ENCODE assay signal across 7 mouse cellular contexts in the genomic region with DNA sequence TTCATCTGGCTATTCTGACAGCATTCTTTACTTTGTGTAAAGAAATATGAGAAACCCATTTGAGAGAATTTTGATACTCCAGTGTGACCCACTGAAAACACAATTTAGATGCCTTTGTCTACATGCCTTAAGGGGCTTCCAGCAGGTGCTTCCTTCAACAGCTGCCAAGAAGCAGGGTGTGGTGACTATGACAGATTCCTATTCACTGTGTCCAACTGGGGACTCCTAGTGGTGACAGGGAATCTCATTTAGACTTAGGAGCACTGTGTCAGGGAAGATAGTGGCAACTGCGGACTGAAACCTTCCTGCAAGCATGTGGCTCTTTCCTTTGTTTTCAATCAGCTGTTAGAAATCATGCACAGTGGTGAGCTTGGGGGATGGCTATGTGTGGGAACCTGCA. TPM values are rescaled to one million over a fixed set of nuclear protein-coding genes. Genes with fewer than 3 reads are reported as not detected.
DNase-seq lines count a peak whose midpoint lies in the region; ATAC-seq and TF ChIP-seq lines count a peak whose summit lies in the region.

No protein-coding gene starts in this region.

- intact Hi-C loops in left cerebral cortex, adult 2 months (cut with DNase I), result no loop called here

- peak; percentile 51 for TF ChIP-seq CTCF in left cerebral cortex, adult 2 months (IDR thresholded peaks at IDR 0.05)

- H3K4me3 ChIP-seq in left cerebral cortex, adult 2 months, result no peak overlapping the region

- ATAC-seq in erythroid progenitor cell, adult 5-6 weeks (replicated peaks; ENCODE audit: low FRiP score, poor library complexity, severe bottlenecking), result no peak

- no peak for DNase-seq in left cerebral cortex, adult 2 months (ENCODE audit: extremely low spot score in 1 of 2, low spot score in 2 of 2)
- no peak for DNase-seq in left cerebral cortex, adult 8-10 months (ENCODE audit: low spot score in 2 of 2)
- DNase-seq in brain, adult 2 months (ENCODE audit: low read depth, low spot score), result peak; percentile 60
- peak; percentile 10 for DNase-seq in gastrocnemius, postnatal 10 days
- DNase-seq in lung, postnatal 25 days (ENCODE audit: low spot score), result peak; percentile 25
- DNase-seq in layer of hippocampus, postnatal 36 days, result no peak

- no peak overlapping the region for H3K27ac ChIP-seq in left cerebral cortex, adult 2 months

RNA-seq across cellular contexts. Expression of a gene that starts 51.3 kb away (rescaled TPM):
- total RNA-seq in left cerebral cortex, adult 2 months (2021), result 10 to 100 TPM; 11.5 to 11.7 TPM
- total RNA-seq in left cerebral cortex, adult 8-10 months (2022), result 10 to 100 TPM; 10.1 to 15.9 (median 13.0) TPM
- total RNA-seq in gastrocnemius, postnatal 10 days (2021), result 10 to 100 TPM; 10.5 to 10.6 TPM
- total RNA-seq in erythroid progenitor cell, adult 5-6 weeks (2015; ENCODE audit: low replicate concordance), result 12.6 and 18.0 TPM in 2 replicates
- total RNA-seq in erythroid progenitor cell, adult 5-6 weeks (2017; ENCODE audit: low replicate concordance), result 14.2 and 27.9 TPM in 2 replicates
- 10 to 100 TPM in 1 of 2 experiments, 1 to 10 TPM in 1; 9.8 to 11.0 TPM for total RNA-seq in layer of hippocampus, postnatal 36 days (2021)

Comparison
In these comparisons a context has a peak if more than half of its experiments do, and no peak if none do; other contexts are left out.
1. DNase-seq: peak in brain, adult 2 months (single experiment), gastrocnemius, postnatal 10 days (single experiment) and lung, postnatal 25 days (single experiment); none in left cerebral cortex, adult 2 months (0 of 2), left cerebral cortex, adult 8-10 months (0 of 2) and layer of hippocampus, postnatal 36 days (0 of 2).